Mouse (Mus musculus) ES-E14 (cell line): ENCODE measurements at regions not wholly inside any gene's neighbourhood (a gene's known extent, or its start where the extent isn't known, plus 50 kb on each side); places are given as distances from the start of the nearest gene placed in this dataset.

Experiments
- HCFC1 ChIP-seq: IDR thresholded peaks from 2 replicates; pipeline ENCODE4 v1.6.1; 2012; ENCODE audit warnings: low read length, inconsistent platforms, borderline replicate concordance; ENCODE audit not compliant: insufficient read depth
- ZC3H11A ChIP-seq: IDR thresholded peaks from 2 replicates; pipeline ENCODE4 v1.6.1; 2012; ENCODE audit warnings: low read depth, mild to moderate bottlenecking, inconsistent platforms, low read length, borderline replicate concordance

- no peak for TF ChIP-seq HCFC1
- no peak for TF ChIP-seq ZC3H11A
Measured at GRCm38 (mm10) chr6:22492896-22493295, 136.9 kb upstream of the Fam3c start.
